Mouse (Mus musculus) embryonic fibroblast, embryonic 13.5 days (primary cell): Measurements from ENCODE around the gene Mrnip. TPM values are rescaled to one million over a fixed set of nuclear protein-coding genes. Genes with fewer than 3 reads are reported as not detected.

Experiments
- H3K27ac ChIP-seq: 2 replicates; pipeline ENCODE4 v1.5.1; 2012; ENCODE audit warnings: low read length, control low read depth, inconsistent platforms; ENCODE audit not compliant: insufficient read depth
- H3K4me1 ChIP-seq: 2 replicates; pipeline ENCODE4 v1.6.1; 2011; ENCODE audit warnings: low read length; ENCODE audit not compliant: control insufficient read depth, insufficient read depth
- H3K4me3 ChIP-seq: 2 replicates; pipeline ENCODE4 v1.5.1; 2011; ENCODE audit warnings: mild to moderate bottlenecking, control low read depth, low read length; ENCODE audit not compliant: insufficient read depth
- CTCF ChIP-seq: IDR thresholded peaks from 2 replicates; pipeline ENCODE4 v1.5.1; 2011; ENCODE audit warnings: mild to moderate bottlenecking, control low read depth, low read length, moderate library complexity, borderline replicate concordance; ENCODE audit not compliant: insufficient read depth
- POLR2A ChIP-seq: IDR thresholded peaks from 2 replicates; pipeline ENCODE4 v1.6.1; 2011; ENCODE audit warnings: low read depth, mild to moderate bottlenecking, control low read depth, low read length, moderate library complexity
- polyA plus RNA-seq: library from polyadenylated mRNA; stranded (reverse); fragments of >200 nt; gene quantifications from 2 replicates; pipeline ENCODE4 v1.2.4, GENCODE M21; 2011; ENCODE audit warnings: low read depth; ENCODE audit not compliant: missing spikeins, insufficient read length

Mrnip gene
- polyA plus RNA-seq, 1 experiment, result 2.9 TPM

DNA sequence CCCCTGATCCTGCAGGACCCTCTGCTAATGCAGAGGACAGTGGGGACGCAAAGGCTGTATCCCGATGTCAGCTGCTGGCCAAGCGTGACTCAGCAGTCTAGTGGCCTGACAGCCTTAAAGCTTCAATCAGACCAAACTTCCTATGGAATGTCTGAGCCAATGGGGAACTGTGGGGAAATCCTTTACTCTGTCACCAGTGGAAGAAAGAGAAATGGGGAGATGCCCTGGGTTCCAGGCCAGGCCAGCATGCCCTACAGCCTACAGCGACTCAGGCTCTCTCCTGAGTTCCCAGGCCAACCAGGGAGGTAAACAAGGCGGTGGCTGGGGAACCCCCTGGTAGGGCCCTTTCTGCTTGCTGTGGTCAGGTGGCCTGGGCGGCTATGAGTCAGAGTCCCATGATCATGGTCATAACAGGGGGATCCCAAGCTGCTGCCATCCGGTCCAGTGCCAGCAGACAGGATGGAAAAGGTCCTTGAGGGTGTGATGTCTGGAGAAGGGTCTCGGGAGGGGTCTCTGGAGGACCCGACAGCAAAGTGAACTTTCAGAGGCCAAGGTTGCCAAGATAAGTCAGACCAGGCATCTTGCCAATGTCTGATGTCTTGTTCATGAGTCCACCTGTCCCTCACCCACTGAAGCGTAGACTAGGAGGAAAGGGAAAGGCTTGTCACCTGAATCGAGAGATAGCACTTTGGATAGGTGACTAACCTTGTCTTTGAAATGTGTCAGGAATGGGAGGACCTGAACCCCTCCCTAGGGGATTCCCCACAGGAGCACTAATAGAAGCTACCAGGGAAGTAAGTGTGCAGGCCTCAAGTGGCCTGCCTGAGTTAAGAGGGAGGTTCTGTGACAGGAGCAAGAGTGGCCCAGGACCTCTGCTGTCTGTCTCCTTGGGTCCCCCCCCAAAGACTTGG, 38.9 kb downstream of the Mrnip start:
- TF ChIP-seq POLR2A (no peak), CTCF (no peak)
- Histone ChIP-seq H3K4me3 (no peak overlapping the region), H3K27ac (peak overlapping the region; percentile 80), H3K4me1 (peaks cover 21% of the 10 kb centered on the region)

DNA sequence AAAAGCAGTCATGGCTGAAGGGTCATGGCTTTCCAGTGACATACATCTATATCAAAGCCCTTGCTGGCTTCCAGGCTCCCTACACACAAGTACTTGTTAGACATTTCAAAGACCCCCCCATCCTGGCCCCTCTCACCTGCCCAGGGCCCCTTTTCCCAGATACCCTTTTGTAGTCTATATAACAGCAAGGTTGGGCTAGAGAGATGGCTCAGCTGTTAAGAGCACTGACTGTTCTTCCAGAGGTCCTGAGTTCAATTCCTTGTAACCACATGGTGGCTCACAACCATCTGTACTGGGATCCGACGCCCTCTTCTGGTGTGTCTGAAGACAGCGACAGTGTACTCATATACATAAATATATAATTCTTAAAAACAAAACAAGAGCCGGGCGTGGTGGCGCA, 40.4 kb downstream of the Mrnip start:
- TF ChIP-seq POLR2A (no peak), CTCF (no peak)

DNA sequence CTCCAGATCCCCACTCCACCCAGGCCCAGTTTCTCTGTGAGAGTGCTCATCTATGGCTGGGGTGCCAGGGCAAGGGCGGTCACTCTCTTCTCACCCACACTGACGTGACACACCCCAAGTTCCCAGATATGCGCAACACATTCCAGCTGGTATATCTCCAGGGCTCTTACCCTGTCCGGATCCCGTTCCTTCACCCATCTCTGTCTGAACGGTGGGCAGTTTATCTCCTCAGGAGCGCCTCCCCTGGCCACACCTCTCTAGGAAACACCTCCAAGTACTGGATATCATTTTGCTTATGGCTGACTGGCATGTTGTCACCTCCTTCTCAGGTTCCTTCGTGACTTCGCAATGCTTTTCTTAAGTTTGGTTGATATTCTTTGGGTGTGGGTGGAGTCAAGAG, 41.4 kb downstream of the Mrnip start:
- TF ChIP-seq CTCF (no peak), POLR2A (no peak)
- Histone ChIP-seq H3K4me3 (no peak overlapping the region), H3K27ac (no peak overlapping the region), H3K4me1 (peaks cover 24% of the 10 kb centered on the region)

More for the DNA sequence above, 40.4 kb downstream of the Mrnip start:
- no peak overlapping the region for H3K27ac ChIP-seq
- no peak overlapping the region for H3K4me3 ChIP-seq
- H3K4me1 ChIP-seq, result peaks cover 24% of the 10 kb centered on the region

DNA sequence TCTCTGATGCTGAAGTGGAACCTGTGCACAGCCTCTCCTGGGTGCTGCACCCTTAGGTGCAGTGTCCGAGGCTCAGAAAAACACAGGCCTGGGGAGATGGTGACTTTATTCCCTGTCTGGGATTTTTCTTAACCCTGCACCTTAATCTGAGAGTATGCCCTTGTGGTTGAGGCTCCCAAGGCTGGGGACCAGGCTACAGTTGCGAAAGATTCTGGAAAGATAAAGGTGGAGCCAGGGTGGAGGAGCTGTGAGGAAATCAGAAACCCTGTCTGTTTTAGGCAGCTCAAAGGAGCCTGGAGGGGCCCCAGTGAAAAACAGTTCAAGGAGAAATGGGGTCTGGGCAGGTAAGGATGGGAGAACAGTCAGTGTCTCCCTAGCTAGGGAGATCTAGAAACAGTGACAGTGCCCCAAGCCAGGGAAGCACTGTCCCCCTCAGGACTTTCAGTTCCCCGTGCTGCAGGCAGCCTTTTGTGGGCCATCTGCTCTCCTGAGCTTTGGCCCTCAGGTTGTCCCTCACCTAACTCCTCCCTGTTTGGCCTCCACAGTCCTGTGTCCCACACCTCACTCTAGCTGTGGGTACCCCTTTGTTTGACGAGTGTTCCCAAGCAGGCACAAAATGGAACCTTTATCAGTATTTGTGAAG, 42.6 kb downstream of the Mrnip start:
- no peak overlapping the region for H3K27ac ChIP-seq
- H3K4me3 ChIP-seq, result no peak overlapping the region
- no peak for TF ChIP-seq CTCF
- no peak for TF ChIP-seq POLR2A
- peaks cover 23% of the 10 kb centered on the region for H3K4me1 ChIP-seq

DNA sequence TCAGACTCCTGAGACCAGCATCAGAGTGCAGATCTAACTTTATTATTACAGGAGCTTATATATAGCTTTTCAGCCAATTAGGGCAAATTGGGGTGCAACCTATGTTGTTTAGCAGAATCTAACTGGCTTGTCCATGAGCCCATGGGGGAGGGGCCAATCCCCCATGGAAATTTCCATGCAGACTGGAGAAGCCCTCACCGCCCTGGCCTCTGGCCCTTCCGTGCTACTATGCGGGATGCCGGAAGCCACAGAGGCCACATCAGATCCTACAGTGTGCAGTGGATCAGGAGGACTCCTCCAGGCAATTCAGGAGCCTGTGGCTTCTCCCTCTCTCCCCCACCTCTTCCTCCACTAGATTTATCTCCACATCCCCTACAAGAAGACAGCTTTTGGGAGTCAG, 43.6 kb downstream of the Mrnip start:
- Histone ChIP-seq H3K4me3 (no peak overlapping the region), H3K27ac (no peak overlapping the region), H3K4me1 (peaks cover 14% of the 10 kb centered on the region)
- TF ChIP-seq POLR2A (no peak), CTCF (no peak)

DNA sequence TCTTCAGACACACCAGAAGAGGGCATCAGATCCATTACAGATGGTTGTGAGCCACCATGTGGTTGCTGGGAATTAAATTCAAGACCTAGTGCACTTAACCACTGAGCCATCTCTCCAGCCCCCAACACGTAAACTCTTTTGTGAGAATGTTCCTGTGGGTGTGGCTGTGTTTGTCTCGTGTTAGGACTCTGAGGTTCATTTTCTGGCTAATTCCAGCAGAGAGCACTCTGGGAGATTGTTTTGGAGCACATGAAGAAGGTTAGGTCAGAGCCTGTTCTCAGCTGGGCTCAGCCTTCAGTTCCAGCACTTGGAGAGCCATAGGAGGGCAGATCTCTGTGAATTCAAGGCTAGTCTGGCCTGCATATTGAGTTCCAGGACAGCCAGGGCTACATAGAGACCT, 45.6 kb downstream of the Mrnip start:
- Histone ChIP-seq H3K4me1 (peaks cover 6% of the 10 kb centered on the region; the same call in 1 of the 2 replicates), H3K27ac (no peak overlapping the region), H3K4me3 (no peak overlapping the region)
- TF ChIP-seq POLR2A, result no peak
- no peak for TF ChIP-seq CTCF

DNA sequence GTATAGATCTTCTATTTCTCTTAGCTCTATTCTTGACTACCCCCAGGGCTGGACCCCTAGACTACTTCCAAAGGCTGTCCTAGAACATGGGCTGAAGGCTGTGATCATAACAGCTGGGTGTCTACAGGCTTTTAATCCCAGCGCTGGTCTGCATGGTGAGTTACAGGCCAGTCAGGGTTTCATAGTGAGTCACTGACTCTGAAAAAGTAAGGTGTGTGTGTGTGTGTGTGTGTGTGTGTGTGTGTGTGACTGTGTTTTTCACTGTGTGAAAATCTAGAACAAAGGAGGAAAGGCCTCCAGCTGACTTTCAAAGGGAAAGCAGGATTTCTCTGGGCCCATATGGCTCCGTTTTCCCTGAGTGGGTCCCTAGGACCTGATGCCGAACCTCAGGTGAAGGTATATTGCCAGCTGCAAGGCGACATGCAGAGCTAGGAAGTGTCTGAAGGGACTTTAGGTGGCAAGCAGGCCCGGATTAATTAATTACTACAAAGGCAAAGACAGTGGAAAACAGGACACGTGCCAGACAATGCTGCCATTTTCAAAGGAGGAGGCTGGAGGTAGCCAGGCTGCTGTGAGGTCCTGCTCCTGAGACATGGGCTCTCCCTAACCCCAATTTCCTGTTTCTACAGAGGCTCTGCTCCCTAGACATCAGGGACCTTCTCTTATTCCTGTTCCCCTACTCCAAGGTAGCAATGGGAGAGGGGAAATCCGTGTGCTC, 48.5 kb downstream of the Mrnip start:
- Histone ChIP-seq H3K4me1 (0 out of 2 replicates have a peak, but pooled peaks cover 6% of the 10 kb centered on the region), H3K27ac (no peak overlapping the region), H3K4me3 (no peak overlapping the region)
- TF ChIP-seq POLR2A, result no peak
- no peak for TF ChIP-seq CTCF

DNA sequence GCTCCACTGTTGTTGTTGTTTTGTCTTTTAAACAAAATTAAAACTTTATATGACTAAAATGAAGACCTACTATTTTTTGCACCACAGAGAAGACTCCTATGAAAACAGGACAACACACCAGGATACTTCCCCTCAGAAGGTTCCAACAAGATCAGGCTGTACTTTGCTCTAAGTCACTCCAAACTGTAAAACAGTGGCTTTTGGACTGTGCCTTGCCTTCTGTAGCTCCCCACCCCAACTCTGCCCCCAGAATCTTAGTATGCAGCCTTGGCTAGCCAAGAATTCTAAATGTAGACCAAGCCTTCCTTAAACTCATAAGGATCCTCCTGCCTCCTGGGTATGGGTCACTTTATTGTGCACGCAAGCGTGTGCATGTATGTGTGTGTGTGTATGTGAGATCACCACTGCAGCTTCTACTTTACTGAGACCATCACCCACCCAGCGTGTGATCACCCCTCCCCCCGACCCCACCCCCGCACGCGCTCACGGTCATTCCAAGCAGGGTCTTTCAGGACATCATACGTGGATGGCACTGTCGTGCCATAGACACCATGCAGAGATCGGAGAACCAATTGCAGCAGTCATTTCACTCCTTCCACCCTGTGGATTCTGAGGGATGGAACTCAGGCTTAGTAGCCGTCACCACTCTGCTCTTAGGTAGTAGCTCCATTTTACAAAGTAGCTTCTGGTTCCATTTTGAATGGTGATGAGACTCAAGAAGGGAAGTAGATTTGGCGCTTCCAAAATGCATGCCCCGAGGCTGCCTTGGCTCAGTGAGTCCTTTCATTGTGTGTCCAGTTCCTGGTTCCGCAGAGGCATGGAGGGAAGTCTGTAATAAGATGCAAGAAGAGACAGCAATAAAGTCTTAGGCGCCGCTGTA, 49.8 kb downstream of the Mrnip start:
- TF ChIP-seq POLR2A (0 out of 2 replicates have a peak, but pooled peaks have one; percentile 50), CTCF (no peak)
- Histone ChIP-seq H3K4me3 (peak overlapping the region; percentile 92), H3K27ac (peak overlapping the region; percentile 56; the same call in 1 of the 2 replicates), H3K4me1 (peaks cover 5% of the 10 kb centered on the region; the same call in 1 of the 2 replicates)
